Mouse (Mus musculus) neutrophil, adult 59 days (primary cell): ENCODE measurements around the gene Zfp345. TPM values are rescaled to one million over a fixed set of nuclear protein-coding genes. Genes with fewer than 3 reads are reported as not detected.

Source experiments
- total RNA-seq, 2 experiments: library from RNA; stranded (reverse); gene quantifications; 1 replicate in 1 of 2; 2 replicates in 1 of 2; pipeline ENCODE4 v1.2.4; 2023

Gene Zfp345
- under 1 TPM; 0.13 to 0.18 TPM for total RNA-seq

DNA sequence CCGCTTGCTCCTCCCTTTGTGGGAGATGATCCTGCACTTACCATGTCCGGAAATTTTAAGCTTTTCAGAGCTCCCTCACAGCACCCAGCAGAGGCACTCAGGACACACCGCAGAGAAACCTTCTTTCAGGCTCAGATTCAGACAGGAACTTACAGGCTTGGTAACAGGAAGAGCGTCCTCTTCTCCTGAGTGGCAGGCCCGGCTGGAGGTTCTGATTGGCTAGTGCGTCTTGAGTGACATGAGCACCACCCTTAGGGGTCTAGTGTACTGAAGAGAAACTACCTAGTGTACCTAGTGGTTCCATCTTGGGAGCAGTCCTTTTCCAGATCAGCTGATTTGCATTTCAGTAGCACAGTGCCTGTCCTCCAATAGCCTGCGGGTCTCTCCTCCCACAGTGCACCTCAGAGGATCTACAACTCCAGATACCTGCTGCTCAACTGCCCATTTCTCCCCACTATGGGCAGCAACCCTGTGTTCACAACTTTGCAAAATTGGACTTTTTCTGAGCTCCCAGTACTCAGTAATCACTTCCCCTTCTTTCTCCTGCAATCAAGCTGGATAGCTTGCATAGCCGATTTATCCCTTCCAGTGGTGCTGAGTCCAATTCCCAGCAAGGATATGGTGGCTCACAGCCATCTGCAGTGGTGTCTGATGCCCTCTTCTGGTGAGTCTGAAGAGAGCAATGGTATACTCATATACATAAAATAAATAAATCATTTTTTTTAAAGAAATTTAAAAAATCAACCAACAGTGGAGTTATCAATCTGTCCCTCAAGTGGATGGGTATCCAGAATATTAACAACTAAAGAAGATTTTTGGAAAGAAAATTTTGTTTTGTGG, at the start of gene Zfp345:
Gene Zfp345 (minus strand): TSS at position 153 of the 840 bp plus-strand sequence.

DNA sequence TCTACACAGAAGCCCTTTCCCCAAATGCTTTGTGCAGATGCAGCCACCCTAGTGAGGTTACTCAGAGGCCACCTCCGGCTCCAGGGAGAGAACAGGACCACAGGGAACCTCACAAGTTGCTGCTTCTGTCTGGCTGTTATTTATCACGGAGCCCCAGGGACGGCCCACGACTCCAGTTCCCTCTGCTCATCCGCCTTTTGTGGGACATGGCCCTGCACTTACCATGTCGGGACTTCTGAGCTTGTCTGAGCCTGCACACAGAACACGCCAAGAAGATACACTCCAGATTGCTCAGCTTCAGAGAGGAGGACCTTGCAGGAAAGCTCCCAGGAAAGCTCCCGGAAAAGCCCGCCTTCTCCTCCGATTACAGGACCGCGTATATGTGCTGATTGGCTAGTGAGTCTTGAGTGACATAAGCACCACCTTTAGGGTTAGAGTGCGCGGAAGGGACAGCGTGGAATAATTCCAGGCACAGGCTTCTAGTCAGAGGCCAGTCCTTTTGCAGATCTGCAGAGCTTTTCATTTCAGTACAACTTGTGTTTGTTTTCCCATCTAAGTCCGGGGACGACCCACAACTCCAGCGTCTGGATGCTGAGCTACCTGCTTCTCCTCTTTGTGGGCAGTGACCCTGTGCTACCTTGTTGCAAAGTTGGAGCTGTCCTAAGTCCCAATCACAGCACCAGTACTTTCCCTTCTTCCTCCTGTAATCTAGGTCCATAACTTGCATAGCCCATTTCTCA, 33.5 kb downstream of the Zfp345 start, which contains the start of gene Zfp442:
Gene Zfp442 (minus strand): TSS at position 307 of the 740 bp plus-strand sequence.

Other genes with a start within 250 kb of the Zfp345 start
- gene Gm21994, start 229.5 kb downstream of the Zfp345 start, total RNA-seq, result 1 to 10 TPM; 2.4 to 4.5 TPM
- not detected for gene Gm14124, start 227.6 kb downstream of the Zfp345 start, total RNA-seq
- gene Gm10130, start 161.4 kb downstream of the Zfp345 start, total RNA-seq, result not detected
- gene 3300002I08Rik, start 122.3 kb downstream of the Zfp345 start, total RNA-seq, result 1 to 10 TPM in 1 of 2 experiments, under 1 TPM in 1; 0.56 to 2.2 TPM
- under 1 TPM; 0.36 to 0.73 TPM for gene Zfp442, start 33.6 kb downstream of the Zfp345 start, total RNA-seq
- gene Cst7, start 85.3 kb upstream of the Zfp345 start, total RNA-seq, result 10 to 100 TPM; 14.7 to 20.4 TPM
- 10 to 100 TPM; 30.8 to 36.6 TPM for gene Apmap, start 123.5 kb upstream of the Zfp345 start, total RNA-seq
- 10 to 100 TPM in 1 of 2 experiments, 1 to 10 TPM in 1; 5.5 to 10.1 TPM for gene Acss1, start 183.4 kb upstream of the Zfp345 start, total RNA-seq
- gene Vsx1, start 204.3 kb upstream of the Zfp345 start, total RNA-seq, result not detected